20 mouse cellular contexts compared by ENCODE assay signal in the genomic region with DNA sequence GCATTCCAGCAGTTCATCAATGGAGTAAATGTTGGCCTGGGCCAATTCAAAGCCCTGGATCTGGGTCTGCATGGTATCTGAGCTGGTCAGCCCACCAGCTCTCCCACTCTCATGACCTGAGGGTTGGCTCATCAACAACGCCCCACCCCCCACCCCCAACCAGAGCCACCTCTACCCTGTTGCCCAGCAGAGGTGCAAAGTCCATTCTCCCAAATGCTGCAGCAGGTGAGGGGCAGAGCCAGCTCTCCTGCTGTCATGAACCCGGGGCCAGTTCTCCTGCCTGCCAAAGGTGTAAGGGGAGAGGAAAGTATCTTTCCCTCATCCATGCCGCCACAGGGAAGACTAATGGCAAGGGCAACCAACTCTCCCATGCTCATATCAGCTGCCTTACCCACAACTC. TPM values are rescaled to one million over a fixed set of nuclear protein-coding genes. Genes with fewer than 3 reads are reported as not detected.
"Had no signal": no experiment of that assay in that cellular context is flagged by ENCODE, and none has a peak within 500 bp of the region (broad histone marks: within the 10 kb centered on the region; RNA-seq: fewer than 3 reads in every experiment).

No protein-coding gene starts in this region.

- H3K9me3 ChIP-seq: midbrain, embryonic 12.5 days; neural tube, embryonic 13.5 days; neural tube, embryonic 15.5 days had no signal

- H3K9ac ChIP-seq: lung, embryonic 14.5 days; midbrain, embryonic 12.5 days; neural tube, embryonic 13.5 days; neural tube, embryonic 15.5 days had no signal

- H3K4me1 ChIP-seq: midbrain, embryonic 10.5 days; midbrain, embryonic 12.5 days had no signal

- H3K4me3 ChIP-seq: midbrain, embryonic 10.5 days; midbrain, embryonic 12.5 days; myocyte; neural tube, embryonic 13.5 days; neural tube, embryonic 15.5 days had no signal

- ATAC-seq: midbrain, embryonic 16.5 days had no signal

- H3K27ac ChIP-seq: midbrain, embryonic 10.5 days; midbrain, embryonic 12.5 days; neural tube, embryonic 13.5 days; neural tube, embryonic 15.5 days had no signal

- H3K36me3 ChIP-seq: midbrain, embryonic 10.5 days; midbrain, embryonic 12.5 days; neural tube, embryonic 13.5 days; neural tube, embryonic 15.5 days had no signal

- DNase-seq: lung, adult 18-20 months; lung, embryonic 14.5 days; lung, postnatal 10 days; lung, postnatal 4 days; midbrain, embryonic 14.5 days; retina, postnatal 1 day; right cerebral cortex, adult 18-20 months; right cerebral cortex, postnatal 25 days; right cerebral cortex, postnatal 4 days; spleen, adult 18-20 months; thymus, adult 18-20 months; thymus, postnatal 14 days; thymus, postnatal 4 days had no signal

- H3K4me2 ChIP-seq: lung, embryonic 14.5 days; midbrain, embryonic 12.5 days; neural tube, embryonic 13.5 days; neural tube, embryonic 15.5 days had no signal

RNA-seq across cellular contexts. Expression of gene Fam81a, which starts 5.3 kb away (rescaled TPM):
- total RNA-seq: megakaryocyte-erythroid progenitor cell, adult 5-6 weeks had no signal
